Mouse (Mus musculus): ENCODE measurements at regions not wholly inside any gene's neighbourhood (a gene's known extent, or its start where the extent isn't known, plus 50 kb on each side); places are given as distances from the start of the nearest gene placed in this dataset.

- no peak overlapping the region for H3K4me3 ChIP-seq
These were observed 74.9 kb upstream of the Lrig1 start for GRCm38 (mm10) chr6:94774871-94775270.

GRCm38 (mm10) chr6:94773604-94774486 is 73.9 kb upstream of the Lrig1 start:
- H3K27me3 ChIP-seq = no peaks in the 10 kb centered on the region
- WGBS = 1% methylated on average over 27 of the region's 27 CpGs
- H3K4me1 ChIP-seq = peaks cover 34% of the 10 kb centered on the region
- peak overlapping the region; percentile 10 for H3K4me3 ChIP-seq
- H3K27ac ChIP-seq = peak overlapping the region; percentile 93
- H3K36me3 ChIP-seq = no peaks in the 10 kb centered on the region
- no peaks in the 10 kb centered on the region for H3K9me3 ChIP-seq (replicated peaks)
- peak overlapping the region; percentile 49 for H3K4me2 ChIP-seq (replicated peaks)
- peak overlapping the region; percentile 48 for H3K9ac ChIP-seq
- peak; percentile 80 for ATAC-seq (ENCODE audit: low FRiP score)

More at GRCm38 (mm10) chr6:94774871-94775270, 74.9 kb upstream of the Lrig1 start:
- H3K4me2 ChIP-seq (replicated peaks) = no peak overlapping the region
- H3K9ac ChIP-seq = no peak overlapping the region
- H3K27me3 ChIP-seq = no peaks in the 10 kb centered on the region
- H3K36me3 ChIP-seq = no peaks in the 10 kb centered on the region
- H3K4me1 ChIP-seq = peaks cover 34% of the 10 kb centered on the region
- peak overlapping the region; percentile 93 for H3K27ac ChIP-seq
- no peak for ATAC-seq (ENCODE audit: low FRiP score)
- 98% methylated on average over 3 of the region's 3 CpGs for WGBS
- H3K9me3 ChIP-seq (replicated peaks) = no peaks in the 10 kb centered on the region

- ATAC-seq (ENCODE audit: low FRiP score) = peak; percentile 49; the same call in 1 of the 2 replicates
- no peaks in the 10 kb centered on the region for H3K27me3 ChIP-seq
- H3K4me1 ChIP-seq = peaks cover 31% of the 10 kb centered on the region
- 0 out of 2 replicates have a peak overlapping the region, but pooled peaks have one; percentile 10 for H3K4me3 ChIP-seq
- H3K9ac ChIP-seq = peak overlapping the region; percentile 48; the same call in 1 of the 2 replicates
- H3K9me3 ChIP-seq (replicated peaks) = no peaks in the 10 kb centered on the region
- H3K27ac ChIP-seq = peak overlapping the region; percentile 93
- peak overlapping the region; percentile 49 for H3K4me2 ChIP-seq (replicated peaks)
- no peaks in the 10 kb centered on the region for H3K36me3 ChIP-seq
- WGBS = 10% methylated on average over 12 of the region's 12 CpGs
These were observed 73.1 kb upstream of the Lrig1 start for GRCm38 (mm10) chr6:94772868-94773603.

- ATAC-seq (ENCODE audit: low FRiP score) = no peak
These were observed 72.4 kb upstream of the Lrig1 start for GRCm38 (mm10) chr6:94772391-94772790.

GRCm38 (mm10) chr6:94768230-94768629 is 68.3 kb upstream of the Lrig1 start:
- Histone ChIP-seq H3K9ac (no peak overlapping the region), H3K4me1 (peaks cover 16% of the 10 kb centered on the region), H3K27me3 (no peaks in the 10 kb centered on the region), H3K4me2 (replicated peaks) (no peak overlapping the region), H3K4me3 (no peak overlapping the region), H3K36me3 (no peaks in the 10 kb centered on the region), H3K27ac (no peak overlapping the region), H3K9me3 (replicated peaks) (no peaks in the 10 kb centered on the region)
- WGBS = 83% methylated on average over 5 of the region's 5 CpGs
- ATAC-seq (ENCODE audit: low FRiP score) = no peak

More at GRCm38 (mm10) chr6:94772391-94772790, 72.4 kb upstream of the Lrig1 start:
- H3K9ac ChIP-seq = no peak overlapping the region
- H3K4me1 ChIP-seq = peaks cover 30% of the 10 kb centered on the region
- WGBS = 29% methylated on average over 7 of the region's 7 CpGs
- no peaks in the 10 kb centered on the region for H3K9me3 ChIP-seq (replicated peaks)
- H3K27me3 ChIP-seq = no peaks in the 10 kb centered on the region
- peak overlapping the region; percentile 93 for H3K27ac ChIP-seq
- no peaks in the 10 kb centered on the region for H3K36me3 ChIP-seq
- no peak overlapping the region for H3K4me3 ChIP-seq
- no peak overlapping the region for H3K4me2 ChIP-seq (replicated peaks)

GRCm38 (mm10) chr6:94765724-94766123 is 65.8 kb upstream of the Lrig1 start:
- Histone ChIP-seq H3K36me3 (no peaks in the 10 kb centered on the region), H3K9me3 (replicated peaks) (no peaks in the 10 kb centered on the region), H3K27me3 (no peaks in the 10 kb centered on the region), H3K4me3 (no peak overlapping the region), H3K9ac (no peak overlapping the region), H3K4me2 (replicated peaks) (no peak overlapping the region), H3K4me1 (peaks cover 1% of the 10 kb centered on the region; the same call in 1 of the 2 replicates), H3K27ac (no peak overlapping the region)
- ATAC-seq (ENCODE audit: low FRiP score) = no peak
- 70% methylated on average over 6 of the region's 6 CpGs for WGBS

- H3K27ac ChIP-seq = no peak overlapping the region
- H3K4me1 ChIP-seq = peaks cover 5% of the 10 kb centered on the region; the same call in 1 of the 2 replicates
- no peaks in the 10 kb centered on the region for H3K9me3 ChIP-seq (replicated peaks)
- H3K4me2 ChIP-seq (replicated peaks) = no peak overlapping the region
- H3K9ac ChIP-seq = no peak overlapping the region
- no peaks in the 10 kb centered on the region for H3K36me3 ChIP-seq
- ATAC-seq (ENCODE audit: low FRiP score) = no peak
- H3K4me3 ChIP-seq = no peak overlapping the region
- 72% methylated on average over 6 of the region's 6 CpGs for WGBS
- no peaks in the 10 kb centered on the region for H3K27me3 ChIP-seq
These were observed 61.4 kb upstream of the Lrig1 start for GRCm38 (mm10) chr6:94761341-94761740.

- Histone ChIP-seq H3K9ac (no peak overlapping the region), H3K4me2 (replicated peaks) (no peak overlapping the region), H3K36me3 (no peaks in the 10 kb centered on the region), H3K4me1 (peaks cover 12% of the 10 kb centered on the region), H3K4me3 (no peak overlapping the region), H3K9me3 (replicated peaks) (no peaks in the 10 kb centered on the region), H3K27ac (no peak overlapping the region), H3K27me3 (no peaks in the 10 kb centered on the region)
- no peak for ATAC-seq (ENCODE audit: low FRiP score)
- 61% methylated on average over 17 of the region's 17 CpGs for WGBS
These were observed 60.7 kb upstream of the Lrig1 start for GRCm38 (mm10) chr6:94760629-94761111.

GRCm38 (mm10) chr6:94759649-94760048 is 59.7 kb upstream of the Lrig1 start:
- 93% methylated on average over 1 of the region's 1 CpGs for WGBS
- no peak overlapping the region for H3K9ac ChIP-seq
- H3K4me2 ChIP-seq (replicated peaks) = no peak overlapping the region

GRCm38 (mm10) chr6:94756006-94756405 is 56.0 kb upstream of the Lrig1 start:
- no peaks in the 10 kb centered on the region for H3K9me3 ChIP-seq (replicated peaks)
- ATAC-seq (ENCODE audit: low FRiP score) = peak; percentile 73
- H3K27me3 ChIP-seq = no peaks in the 10 kb centered on the region
- no peak overlapping the region for H3K4me3 ChIP-seq
- peak overlapping the region; percentile 60 for H3K27ac ChIP-seq
- no peaks in the 10 kb centered on the region for H3K36me3 ChIP-seq
- H3K9ac ChIP-seq = no peak overlapping the region
- H3K4me2 ChIP-seq (replicated peaks) = no peak overlapping the region
- peaks cover 24% of the 10 kb centered on the region for H3K4me1 ChIP-seq
- 27% methylated on average over 4 of the region's 4 CpGs for WGBS

More at GRCm38 (mm10) chr6:94759649-94760048, 59.7 kb upstream of the Lrig1 start:
- Histone ChIP-seq H3K4me1 (peaks cover 22% of the 10 kb centered on the region), H3K27ac (no peak overlapping the region), H3K4me3 (no peak overlapping the region), H3K36me3 (no peaks in the 10 kb centered on the region), H3K27me3 (no peaks in the 10 kb centered on the region), H3K9me3 (replicated peaks) (no peaks in the 10 kb centered on the region)
- no peak for ATAC-seq (ENCODE audit: low FRiP score)

- no peak overlapping the region for H3K4me3 ChIP-seq
- WGBS = 38% methylated on average over 13 of the region's 13 CpGs
- H3K4me1 ChIP-seq = peaks cover 26% of the 10 kb centered on the region
- no peaks in the 10 kb centered on the region for H3K9me3 ChIP-seq (replicated peaks)
- H3K27ac ChIP-seq = peak overlapping the region; percentile 60
- no peak overlapping the region for H3K4me2 ChIP-seq (replicated peaks)
- ATAC-seq (ENCODE audit: low FRiP score) = peak; percentile 14; the same call in 1 of the 2 replicates
- no peak overlapping the region for H3K9ac ChIP-seq
- H3K27me3 ChIP-seq = no peaks in the 10 kb centered on the region
- H3K36me3 ChIP-seq = no peaks in the 10 kb centered on the region
These were observed 55.4 kb upstream of the Lrig1 start for GRCm38 (mm10) chr6:94755297-94755831.

GRCm38 (mm10) chr6:94754522-94754921 is 54.6 kb upstream of the Lrig1 start:
- WGBS = 87% methylated on average over 3 of the region's 3 CpGs
- H3K4me1 ChIP-seq = peaks cover 27% of the 10 kb centered on the region
- no peak overlapping the region for H3K4me3 ChIP-seq
- no peak for ATAC-seq (ENCODE audit: low FRiP score)
- H3K27ac ChIP-seq = peak overlapping the region; percentile 60
- no peak overlapping the region for H3K9ac ChIP-seq
- no peak overlapping the region for H3K4me2 ChIP-seq (replicated peaks)
- no peaks in the 10 kb centered on the region for H3K36me3 ChIP-seq
- H3K9me3 ChIP-seq (replicated peaks) = no peaks in the 10 kb centered on the region
- H3K27me3 ChIP-seq = no peaks in the 10 kb centered on the region

All from hindbrain, embryonic 12.5 days (tissue).